Mouse (Mus musculus): Measurements from ENCODE around the gene Ssr3. TPM values are rescaled to one million over a fixed set of nuclear protein-coding genes. Genes with fewer than 3 reads are reported as not detected.
"Not testable (repeated sequence)": the region's sequence is repeated elsewhere in the genome, so short reads cannot be mapped to it uniquely, and the experiment has no call there.

Ssr3 gene
- polyA plus RNA-seq, 1 experiment from 2014 or later, result 138 TPM

DNA sequence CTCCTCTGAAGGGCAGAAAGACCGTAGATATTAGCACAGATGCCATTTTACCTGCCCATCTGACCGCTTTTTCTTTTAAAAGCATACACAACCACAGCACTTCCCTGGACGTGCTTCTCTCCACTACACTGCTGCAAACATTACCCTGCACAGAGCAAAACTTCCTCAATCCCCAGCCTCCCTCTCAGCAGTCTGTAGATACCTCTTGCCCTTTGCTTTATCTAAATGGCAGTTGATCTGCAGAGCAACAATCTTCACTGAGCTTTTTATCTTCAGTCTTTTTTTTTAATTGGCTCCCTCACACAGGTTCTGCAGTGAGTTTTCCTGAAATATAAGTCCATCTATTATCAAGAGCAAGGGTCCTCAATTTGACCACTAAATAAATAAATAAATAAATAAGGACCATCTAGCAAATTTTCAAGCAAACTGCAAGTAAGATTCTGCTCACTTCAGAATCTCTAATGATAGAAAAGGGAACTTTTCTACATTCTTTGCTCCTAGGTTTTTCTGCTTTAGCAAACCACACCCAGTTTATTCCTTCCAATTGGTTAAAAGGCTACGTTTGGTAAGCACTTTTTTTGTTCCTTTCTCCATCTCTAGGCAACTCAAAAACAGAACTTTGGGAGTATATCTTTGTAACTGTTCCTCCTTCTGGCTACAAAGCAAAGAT lies 4.5 kb upstream of the Ssr3 start:
- Histone ChIP-seq H3K9me3 (replicated peaks) (no peaks in the 10 kb centered on the region), H3K4me2 (no peak overlapping the region), H3K27ac (no peak overlapping the region; the same call in 1 of the 2 replicates), H3K36me3 (no peaks in the 10 kb centered on the region), H3K4me3 (no peak overlapping the region), H3K4me1 (peaks cover 3% of the 10 kb centered on the region; the same call in 1 of the 2 replicates), H3K27me3 (replicated peaks) (no peaks in the 10 kb centered on the region), H3K9ac (no peak overlapping the region)
- 28% methylated on average over 4 of the region's 4 CpGs for WGBS (ENCODE audit: insufficient replicate concordance)
- no peak for ATAC-seq

GRCm38 (mm10) chr3:65395111-65395510 lies 2.7 kb upstream of the Ssr3 start:
- not testable (repeated sequence) for H3K36me3 ChIP-seq; H3K9me3 ChIP-seq (replicated peaks); H3K9ac ChIP-seq; ATAC-seq; H3K4me3 ChIP-seq; H3K4me2 ChIP-seq; H3K27me3 ChIP-seq (replicated peaks); H3K27ac ChIP-seq
- H3K4me1 ChIP-seq, result peaks cover 13% of the 10 kb centered on the region
- 91% methylated on average over 1 of the region's 1 CpGs for WGBS (ENCODE audit: insufficient replicate concordance)

GRCm38 (mm10) chr3:65391784-65392420 lies 521 bp downstream of the Ssr3 start:
- no peaks in the 10 kb centered on the region for H3K9me3 ChIP-seq (replicated peaks)
- peak; percentile 68 for ATAC-seq
- peaks cover 13% of the 10 kb centered on the region for H3K4me1 ChIP-seq
- H3K27me3 ChIP-seq (replicated peaks), result no peaks in the 10 kb centered on the region
- H3K4me2 ChIP-seq, result peak overlapping the region; percentile 80
- under 1% methylated on average over 37 of the region's 37 CpGs for WGBS (ENCODE audit: insufficient replicate concordance)
- peak overlapping the region; percentile 82 for H3K4me3 ChIP-seq
- peak overlapping the region; percentile 72 for H3K27ac ChIP-seq
- peaks cover 34% of the 10 kb centered on the region for H3K36me3 ChIP-seq
- H3K9ac ChIP-seq, result peak overlapping the region; percentile 78

DNA sequence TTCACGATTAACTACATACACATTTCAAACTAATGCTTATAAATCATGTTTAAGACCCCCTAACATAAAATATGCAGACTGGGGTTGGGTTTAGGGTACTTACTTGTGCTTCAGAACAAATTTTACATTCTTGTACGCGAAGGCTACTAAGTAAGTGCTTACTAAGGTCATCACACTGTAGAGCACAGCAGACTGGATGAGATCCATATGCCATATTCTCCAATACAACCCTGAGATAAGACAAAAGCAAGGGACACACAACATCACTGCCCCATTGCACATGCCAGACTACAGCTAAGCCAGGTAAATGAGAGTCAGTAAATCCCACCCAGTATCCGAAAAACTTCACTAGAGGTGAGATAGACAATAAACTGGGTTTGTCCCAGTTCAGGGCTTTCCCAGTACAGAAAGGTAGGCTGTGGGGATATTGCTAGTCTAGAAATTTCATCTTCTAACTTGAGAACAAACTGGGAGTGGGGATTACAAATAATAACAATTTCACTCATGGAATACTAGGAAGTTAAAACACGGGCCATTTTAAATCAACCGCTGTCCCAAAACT lies 1.1 kb downstream of the Ssr3 start:
- WGBS (ENCODE audit: insufficient replicate concordance), result 38% methylated on average over 6 of the region's 6 CpGs
- ATAC-seq, result no peak

DNA sequence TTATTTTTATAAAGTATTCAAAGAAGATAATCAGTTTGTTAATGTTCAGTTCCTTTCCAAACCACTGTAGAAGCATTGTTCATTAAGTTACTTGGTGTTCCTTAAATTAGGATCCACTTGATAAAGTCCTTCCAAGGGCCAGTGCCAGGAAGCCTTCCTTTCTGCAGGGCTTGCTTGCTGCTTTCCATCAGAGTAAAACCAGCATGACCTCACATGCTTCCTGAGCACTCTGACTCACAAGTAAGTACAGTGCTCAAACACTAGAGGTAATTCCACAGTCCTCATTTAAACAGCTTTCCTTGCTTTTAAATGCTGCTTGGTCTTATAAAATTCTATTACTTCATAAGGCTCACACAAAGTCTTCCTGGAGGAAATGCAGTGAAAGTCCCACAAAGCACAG lies 6.7 kb downstream of the Ssr3 start:
- H3K9me3 ChIP-seq (replicated peaks), result no peaks in the 10 kb centered on the region
- H3K27ac ChIP-seq, result no peak overlapping the region
- peaks cover 93% of the 10 kb centered on the region for H3K36me3 ChIP-seq
- H3K27me3 ChIP-seq (replicated peaks), result no peaks in the 10 kb centered on the region
- no peak overlapping the region for H3K9ac ChIP-seq
- H3K4me3 ChIP-seq, result no peak overlapping the region
- H3K4me2 ChIP-seq, result no peak overlapping the region
- ATAC-seq, result no peak
- H3K4me1 ChIP-seq, result 0 out of 2 replicates have a peak, but pooled peaks cover 4% of the 10 kb centered on the region

More for the DNA sequence above, 1.1 kb downstream of the Ssr3 start:
- Histone ChIP-seq H3K27ac (peak overlapping the region; percentile 72; the same call in 1 of the 2 replicates), H3K36me3 (peaks cover 40% of the 10 kb centered on the region), H3K27me3 (replicated peaks) (no peaks in the 10 kb centered on the region), H3K9ac (peak overlapping the region; percentile 78), H3K9me3 (replicated peaks) (no peaks in the 10 kb centered on the region), H3K4me1 (peaks cover 13% of the 10 kb centered on the region), H3K4me2 (peak overlapping the region; percentile 80), H3K4me3 (peak overlapping the region; percentile 82)

- peaks cover 92% of the 10 kb centered on the region for H3K36me3 ChIP-seq
Observed at GRCm38 (mm10) chr3:65384431-65384830, 8.0 kb downstream of the Ssr3 start.

DNA sequence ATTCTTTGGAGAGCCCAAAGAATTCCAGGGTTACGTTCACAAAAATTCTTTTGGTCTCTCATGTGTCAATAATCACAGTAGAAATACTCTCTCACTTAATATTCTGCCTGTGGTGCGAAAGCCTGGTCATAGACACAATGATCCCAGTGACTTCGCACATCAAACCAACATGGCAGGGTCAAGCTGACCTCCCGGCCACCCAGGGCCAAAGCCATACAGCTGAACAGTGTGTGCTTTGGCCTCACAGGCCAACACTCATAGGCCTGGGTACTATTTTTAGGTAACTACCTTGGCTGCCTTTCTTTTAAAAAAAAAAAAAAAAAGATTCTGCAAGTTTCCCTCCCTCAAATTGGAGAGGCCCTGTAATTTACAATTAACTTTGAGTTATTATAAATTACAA lies 11.3 kb downstream of the Ssr3 start:
- Histone ChIP-seq H3K27me3 (replicated peaks) (no peaks in the 10 kb centered on the region), H3K9me3 (replicated peaks) (no peaks in the 10 kb centered on the region), H3K36me3 (peaks cover 85% of the 10 kb centered on the region), H3K9ac (no peak overlapping the region), H3K4me1 (no peaks in the 10 kb centered on the region), H3K27ac (no peak overlapping the region), H3K4me3 (no peak overlapping the region), H3K4me2 (no peak overlapping the region)
- ATAC-seq, result no peak
- WGBS (ENCODE audit: insufficient replicate concordance), result 88% methylated on average over 4 of the region's 4 CpGs

More at GRCm38 (mm10) chr3:65384431-65384830, 8.0 kb downstream of the Ssr3 start:
- H3K4me2 ChIP-seq, result no peak overlapping the region
- no peak overlapping the region for H3K9ac ChIP-seq
- WGBS (ENCODE audit: insufficient replicate concordance), result 85% methylated on average over 3 of the region's 3 CpGs
- ATAC-seq, result no peak
- no peaks in the 10 kb centered on the region for H3K9me3 ChIP-seq (replicated peaks)
- H3K27me3 ChIP-seq (replicated peaks), result no peaks in the 10 kb centered on the region
- no peak overlapping the region for H3K4me3 ChIP-seq
- no peaks in the 10 kb centered on the region for H3K4me1 ChIP-seq
- no peak overlapping the region for H3K27ac ChIP-seq

GRCm38 (mm10) chr3:65379884-65380539 lies 12.4 kb downstream of the Ssr3 start:
- Histone ChIP-seq H3K36me3 (peaks cover 82% of the 10 kb centered on the region), H3K27me3 (replicated peaks) (no peaks in the 10 kb centered on the region), H3K4me2 (no peak overlapping the region), H3K4me3 (no peak overlapping the region), H3K27ac (no peak overlapping the region), H3K9ac (no peak overlapping the region), H3K4me1 (no peaks in the 10 kb centered on the region), H3K9me3 (replicated peaks) (no peaks in the 10 kb centered on the region)
- ATAC-seq, result no peak
- WGBS (ENCODE audit: insufficient replicate concordance), result 66% methylated on average over 4 of the region's 4 CpGs

GRCm38 (mm10) chr3:65378724-65379123 lies 13.7 kb downstream of the Ssr3 start:
- Histone ChIP-seq H3K27ac (no peak overlapping the region), H3K4me1 (no peaks in the 10 kb centered on the region), H3K4me3 (no peak overlapping the region), H3K9ac (no peak overlapping the region), H3K27me3 (replicated peaks) (no peaks in the 10 kb centered on the region), H3K9me3 (replicated peaks) (no peaks in the 10 kb centered on the region), H3K36me3 (peaks cover 78% of the 10 kb centered on the region), H3K4me2 (no peak overlapping the region)
- ATAC-seq, result no peak

DNA sequence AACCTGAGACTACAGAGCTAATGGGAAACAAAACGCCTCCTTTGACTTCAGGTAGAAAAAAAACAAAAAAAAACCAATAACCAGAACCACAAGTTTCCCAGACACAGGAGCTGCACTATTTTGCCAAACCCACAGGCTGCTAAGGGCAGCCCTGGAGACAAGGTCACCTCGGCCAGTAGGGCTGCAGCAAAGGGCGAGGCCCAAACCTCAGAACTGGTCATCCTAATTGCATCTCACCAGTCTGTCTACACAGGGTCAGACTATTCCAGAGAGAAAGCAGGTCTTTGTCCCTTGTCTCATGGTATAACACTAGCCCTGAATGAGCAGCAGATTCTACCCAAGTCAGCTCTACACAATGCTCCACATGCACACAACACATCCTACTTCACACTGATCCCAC lies 17.7 kb downstream of the Ssr3 start:
- no peak overlapping the region for H3K9ac ChIP-seq
- H3K9me3 ChIP-seq (replicated peaks), result no peaks in the 10 kb centered on the region
- peaks cover 75% of the 10 kb centered on the region for H3K36me3 ChIP-seq
- H3K27me3 ChIP-seq (replicated peaks), result no peaks in the 10 kb centered on the region
- no peak overlapping the region for H3K4me3 ChIP-seq
- H3K27ac ChIP-seq, result no peak overlapping the region
- ATAC-seq, result no peak
- H3K4me1 ChIP-seq, result no peaks in the 10 kb centered on the region
- H3K4me2 ChIP-seq, result no peak overlapping the region
- 73% methylated on average over 3 of the region's 3 CpGs for WGBS (ENCODE audit: insufficient replicate concordance)

DNA sequence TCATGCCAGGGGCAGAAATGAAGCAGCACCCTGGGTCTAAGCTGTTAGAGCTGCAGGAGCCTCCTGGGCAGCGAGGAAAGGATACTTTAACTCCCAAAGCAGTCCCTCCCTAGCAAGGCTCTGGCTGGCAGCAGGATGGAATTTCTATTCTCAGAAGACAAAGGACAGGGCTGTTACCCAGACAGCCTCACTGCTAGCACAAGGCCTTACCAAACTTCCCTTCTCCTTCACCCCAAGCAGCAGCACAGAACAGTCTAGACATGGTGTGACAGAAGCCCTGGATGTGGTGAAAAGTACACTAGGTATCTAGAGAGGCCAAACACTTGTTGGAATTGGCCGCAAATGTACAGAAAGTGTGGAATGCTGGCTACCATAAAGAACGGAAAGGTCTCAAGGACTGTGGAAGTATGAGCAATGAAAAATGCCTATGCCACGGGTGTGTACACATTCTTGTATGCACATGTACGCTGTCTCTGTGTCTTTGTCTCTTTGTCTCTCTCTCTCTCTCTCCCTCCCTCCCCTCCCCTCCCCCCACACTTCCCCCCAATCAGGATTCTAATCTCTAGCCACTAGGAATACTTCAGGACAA lies 18.7 kb downstream of the Ssr3 start:
- Histone ChIP-seq H3K4me1 (no peaks in the 10 kb centered on the region), H3K9ac (no peak overlapping the region), H3K9me3 (replicated peaks) (no peaks in the 10 kb centered on the region), H3K4me3 (no peak overlapping the region), H3K4me2 (no peak overlapping the region), H3K36me3 (peaks cover 68% of the 10 kb centered on the region), H3K27ac (no peak overlapping the region), H3K27me3 (replicated peaks) (no peaks in the 10 kb centered on the region)
- 83% methylated on average over 5 of the region's 5 CpGs for WGBS (ENCODE audit: insufficient replicate concordance)
- ATAC-seq, result no peak

- Histone ChIP-seq H3K4me2 (no peak overlapping the region), H3K9me3 (replicated peaks) (no peaks in the 10 kb centered on the region), H3K27ac (no peak overlapping the region), H3K27me3 (replicated peaks) (no peaks in the 10 kb centered on the region), H3K4me3 (no peak overlapping the region), H3K9ac (no peak overlapping the region), H3K4me1 (no peaks in the 10 kb centered on the region), H3K36me3 (peaks cover 67% of the 10 kb centered on the region)
- no peak for ATAC-seq
- 77% methylated on average over 4 of the region's 4 CpGs for WGBS (ENCODE audit: insufficient replicate concordance)
Observed at GRCm38 (mm10) chr3:65372552-65372951, 19.9 kb downstream of the Ssr3 start.

Data from liver, embryonic 12.5 days (tissue).